Mouse (Mus musculus): ENCODE measurements around the gene Flvcr1. TPM values are rescaled to one million over a fixed set of nuclear protein-coding genes. Genes with fewer than 3 reads are reported as not detected.

The Flvcr1 gene
- total RNA-seq, 2 experiments from 2014 or later, result 11.5 to 13.8 TPM

DNA sequence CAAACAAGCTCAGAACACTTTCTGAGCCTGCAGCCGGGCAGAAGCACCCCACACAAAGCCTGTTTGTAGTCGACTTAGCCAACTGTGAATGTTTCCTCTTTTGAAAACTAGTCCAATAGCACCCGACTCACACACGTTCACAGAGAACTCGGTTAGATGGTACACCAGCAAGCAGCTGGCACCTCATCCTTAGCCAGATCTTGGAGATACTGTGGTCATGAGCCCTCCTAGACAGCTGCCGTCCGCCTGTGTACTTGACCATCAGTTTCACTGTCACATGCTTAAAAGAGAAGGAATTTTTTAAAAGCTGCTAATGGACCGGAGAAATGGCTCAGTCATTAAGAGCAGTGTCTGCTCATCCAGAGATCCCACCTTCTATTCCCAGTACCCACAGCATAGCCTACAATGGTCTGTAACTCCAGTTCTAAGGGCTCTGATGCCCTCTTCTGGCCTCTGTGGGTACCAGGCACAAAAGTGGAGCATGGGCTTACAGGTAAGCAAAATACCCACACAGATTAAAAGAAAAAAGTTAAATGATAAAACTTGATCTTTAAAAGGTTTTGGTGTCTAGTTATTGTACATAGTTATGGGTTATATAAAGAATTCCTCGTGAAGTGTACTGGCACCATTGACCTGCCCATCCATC, 36.4 kb downstream of the Flvcr1 start:
- DNase-seq (ENCODE audit: low spot score), result no peak

DNA sequence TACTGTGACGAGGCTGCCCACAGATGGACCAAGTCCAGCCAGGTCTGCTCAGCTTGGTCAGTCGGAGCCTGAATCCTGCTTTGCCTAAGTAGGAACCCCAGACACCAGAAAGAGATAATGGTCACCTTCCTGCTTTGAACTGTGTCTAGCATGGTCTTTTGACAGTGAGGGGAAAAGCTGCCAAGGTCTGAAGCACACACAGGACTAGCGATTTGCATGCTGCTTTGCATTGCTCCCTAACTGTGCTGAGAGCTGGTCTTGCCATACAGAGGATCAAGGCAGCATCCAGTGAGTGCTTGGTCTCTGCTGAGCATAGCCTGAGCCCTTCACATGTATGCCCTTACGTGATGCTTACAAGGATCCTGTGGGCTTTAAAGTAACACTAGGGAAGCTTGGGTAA, 44.5 kb downstream of the Flvcr1 start:
- DNase-seq (ENCODE audit: low spot score), result no peak

DNA sequence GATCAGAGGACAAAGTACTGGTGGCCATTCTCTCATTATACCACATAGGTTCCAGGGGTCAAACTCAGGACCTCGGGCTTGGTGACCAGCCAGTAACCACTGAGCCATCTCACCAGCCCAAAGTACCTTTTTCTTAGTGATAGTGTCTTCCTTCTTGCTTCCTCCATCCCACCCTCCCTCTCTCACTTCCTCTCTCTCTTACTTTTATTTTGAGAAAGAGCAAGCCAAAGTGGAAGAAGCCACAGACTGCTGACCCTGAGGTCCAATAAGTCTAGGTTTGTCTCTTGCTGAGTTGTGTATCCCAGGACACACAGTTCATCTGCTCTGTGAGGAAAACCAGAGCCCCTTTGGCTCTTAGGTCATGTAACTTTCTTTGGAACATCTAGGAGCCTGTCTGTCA, 45.5 kb downstream of the Flvcr1 start:
- DNase-seq (ENCODE audit: low spot score), result no peak

DNA sequence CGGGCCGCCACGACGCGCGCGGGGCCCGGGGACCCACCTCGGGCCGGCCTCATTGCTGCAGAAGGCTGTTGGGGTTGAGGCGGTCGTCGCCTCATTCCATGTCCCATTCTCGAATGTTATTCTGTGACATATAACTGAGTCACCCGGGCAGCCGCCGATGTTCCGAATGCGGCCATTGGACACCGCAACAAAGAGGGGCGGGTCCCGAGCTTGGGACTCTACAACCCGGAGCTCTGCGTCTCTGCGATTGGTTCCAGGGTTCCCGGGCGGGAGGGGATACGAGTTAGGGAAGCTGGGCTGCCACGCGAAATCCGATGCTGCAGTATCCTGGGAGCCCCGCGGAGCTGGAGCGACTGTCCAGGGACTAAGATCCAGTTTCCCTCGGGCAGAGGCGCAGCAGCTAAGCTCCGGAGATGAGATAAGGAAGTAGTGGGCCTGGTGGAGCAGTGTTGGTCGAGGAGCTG, 46.8 kb downstream of the Flvcr1 start, which contains the start of gene Vash2:
Gene Vash2, minus strand, starts transcription at position 197 of the 464 bp plus-strand sequence.
- peak; percentile 73 for DNase-seq (ENCODE audit: low spot score)

DNA sequence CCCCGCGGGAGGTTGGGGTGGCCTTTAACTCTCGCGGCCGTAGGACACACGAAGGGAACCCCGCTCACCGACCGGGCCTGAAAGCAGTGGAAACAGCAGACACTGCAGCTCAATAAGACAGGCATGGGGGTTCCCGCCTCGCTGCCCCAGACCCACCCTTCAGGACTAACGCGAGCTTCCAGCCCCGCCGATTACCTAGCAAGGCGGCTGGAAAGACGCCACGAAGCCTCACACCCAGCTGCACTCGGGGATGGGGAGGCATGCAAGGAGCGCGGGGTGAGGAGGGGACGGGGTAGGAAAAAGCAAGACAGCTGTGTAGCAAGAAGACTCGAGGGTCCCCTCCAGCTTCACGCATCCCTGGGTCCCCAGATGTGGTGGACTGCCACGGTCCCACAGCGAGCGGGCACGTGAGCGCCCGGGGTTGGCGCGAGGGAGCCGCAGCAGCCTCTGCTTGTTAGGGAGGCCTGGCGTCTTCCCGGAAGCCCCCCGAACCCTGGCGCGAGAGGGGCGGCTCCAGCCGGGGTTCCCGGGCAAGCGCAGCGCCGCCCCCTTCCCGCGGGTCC, 47.4 kb downstream of the Flvcr1 start:
- no peak for DNase-seq (ENCODE audit: low spot score)

DNA sequence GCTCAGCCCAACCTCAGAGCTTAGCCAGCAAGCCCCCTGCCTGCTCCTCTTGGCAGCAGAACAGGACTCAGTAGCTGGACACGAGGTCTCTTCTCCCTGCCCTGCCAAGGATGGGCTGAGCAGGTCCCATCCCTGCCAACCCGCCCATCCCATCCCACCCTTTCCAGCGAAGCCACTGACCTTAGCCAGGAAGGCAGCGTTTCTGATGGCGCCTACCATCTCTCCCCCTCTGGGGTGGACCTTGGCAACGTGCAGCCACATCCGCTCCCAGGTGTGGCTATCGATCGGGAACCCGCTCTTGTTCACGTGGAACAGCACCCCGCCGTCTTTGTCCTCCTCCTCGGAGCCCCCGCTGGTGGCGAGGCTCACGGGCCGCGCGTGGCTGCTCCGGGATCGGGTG, 48.0 kb downstream of the Flvcr1 start:
- no peak for DNase-seq (ENCODE audit: low spot score)

DNA sequence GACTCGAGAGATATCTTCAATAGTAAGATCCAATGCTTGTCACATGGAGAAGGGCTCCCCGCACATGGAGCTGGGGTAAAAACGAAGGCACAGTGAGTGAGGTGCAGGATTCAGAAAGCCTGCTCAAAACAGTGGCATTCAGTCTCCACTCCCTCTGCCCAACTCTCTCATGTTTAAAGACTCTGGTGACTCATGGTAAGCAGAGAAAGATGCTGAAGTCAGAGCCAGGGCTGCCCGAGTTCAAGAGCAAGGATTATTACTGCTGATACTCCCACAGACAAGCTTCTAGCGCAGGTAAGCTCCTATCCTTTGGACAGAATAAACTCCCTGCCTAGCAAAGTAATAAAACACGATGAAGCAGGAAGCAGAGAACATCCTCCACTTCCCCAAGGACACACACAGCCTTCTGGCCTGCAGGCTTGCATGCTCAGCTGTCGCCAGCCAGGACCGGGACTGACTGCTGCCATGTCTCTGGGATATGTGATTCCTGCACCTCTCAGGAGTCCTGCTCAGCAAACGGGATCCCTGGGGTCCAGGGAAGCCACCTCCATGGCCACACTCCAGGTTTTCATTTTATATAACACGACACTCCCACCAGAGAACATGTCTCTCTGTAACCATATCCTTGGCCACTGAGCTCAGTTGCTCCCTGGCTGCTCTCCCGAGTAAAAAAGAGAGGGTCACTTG, 48.9 kb downstream of the Flvcr1 start:
- DNase-seq (ENCODE audit: low spot score), result peak; percentile 34

DNA sequence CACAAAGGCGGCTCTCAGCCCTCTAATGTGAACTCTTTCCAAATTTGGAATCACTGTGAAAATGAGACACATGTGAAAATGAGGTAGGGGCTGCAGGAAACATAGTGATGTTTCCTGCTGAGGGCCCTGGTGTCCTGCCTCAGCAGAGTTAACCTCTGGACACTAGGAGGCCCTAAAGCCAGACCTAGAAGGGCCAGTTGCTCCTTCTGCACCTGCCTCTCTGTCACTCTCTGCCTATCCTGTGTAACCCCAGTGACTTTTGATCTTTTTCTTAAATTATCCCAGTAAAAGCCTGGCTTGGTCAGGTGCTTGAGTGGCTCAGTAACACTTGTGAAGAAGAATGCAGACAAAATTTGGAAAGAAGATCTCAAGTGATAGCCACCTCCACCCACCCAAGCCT, 51.1 kb downstream of the Flvcr1 start:
- DNase-seq (ENCODE audit: low spot score), result no peak

DNA sequence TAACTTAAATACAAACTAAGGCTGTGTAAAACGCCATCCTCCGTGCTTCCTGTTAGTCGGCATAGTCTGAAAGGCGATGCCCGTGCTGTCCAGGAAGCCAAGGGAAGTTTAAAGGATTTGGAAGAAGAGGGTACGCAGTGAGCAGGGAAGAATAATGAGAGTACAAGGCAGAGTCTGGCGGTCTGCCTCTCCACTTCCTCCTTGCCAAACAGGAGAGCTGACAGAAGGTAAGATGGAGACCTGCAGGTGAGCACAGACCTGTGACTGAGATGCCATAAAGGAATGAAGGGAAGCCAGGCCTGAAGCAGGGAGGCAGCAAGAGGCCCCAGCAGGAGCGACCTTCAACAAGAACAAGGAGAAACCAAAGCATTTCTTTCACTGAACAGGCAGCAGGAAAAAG, 51.8 kb downstream of the Flvcr1 start:
- DNase-seq (ENCODE audit: low spot score), result no peak

DNA sequence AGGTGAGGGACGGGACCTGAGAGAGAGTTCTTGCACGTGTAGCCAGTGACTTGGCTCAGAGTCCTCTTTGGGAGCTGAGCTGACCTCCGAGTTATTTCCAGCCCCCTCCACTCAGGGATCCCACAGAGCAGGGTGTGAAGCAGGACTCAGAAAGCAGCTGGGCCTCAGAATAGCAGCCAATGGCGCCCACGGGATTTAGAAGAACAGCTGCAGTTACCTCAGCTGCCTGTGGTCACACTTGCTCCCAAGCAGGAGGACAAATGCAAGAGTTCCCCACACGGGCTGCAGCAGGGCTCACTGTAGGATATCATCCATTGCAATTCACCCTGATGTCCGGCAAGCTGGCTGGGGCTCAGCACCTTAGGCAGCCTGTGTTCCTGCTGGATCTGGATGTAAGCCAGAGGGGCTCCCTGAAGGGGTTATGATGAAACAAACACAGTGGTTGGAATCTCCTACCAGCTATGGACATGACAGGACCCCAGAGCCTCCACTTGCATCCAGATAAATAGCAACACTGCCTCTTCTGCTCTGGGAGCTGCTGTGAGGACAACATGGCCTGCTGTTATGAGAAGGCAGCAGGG, 53.3 kb downstream of the Flvcr1 start:
- DNase-seq (ENCODE audit: low spot score), result peak; percentile 64

DNA sequence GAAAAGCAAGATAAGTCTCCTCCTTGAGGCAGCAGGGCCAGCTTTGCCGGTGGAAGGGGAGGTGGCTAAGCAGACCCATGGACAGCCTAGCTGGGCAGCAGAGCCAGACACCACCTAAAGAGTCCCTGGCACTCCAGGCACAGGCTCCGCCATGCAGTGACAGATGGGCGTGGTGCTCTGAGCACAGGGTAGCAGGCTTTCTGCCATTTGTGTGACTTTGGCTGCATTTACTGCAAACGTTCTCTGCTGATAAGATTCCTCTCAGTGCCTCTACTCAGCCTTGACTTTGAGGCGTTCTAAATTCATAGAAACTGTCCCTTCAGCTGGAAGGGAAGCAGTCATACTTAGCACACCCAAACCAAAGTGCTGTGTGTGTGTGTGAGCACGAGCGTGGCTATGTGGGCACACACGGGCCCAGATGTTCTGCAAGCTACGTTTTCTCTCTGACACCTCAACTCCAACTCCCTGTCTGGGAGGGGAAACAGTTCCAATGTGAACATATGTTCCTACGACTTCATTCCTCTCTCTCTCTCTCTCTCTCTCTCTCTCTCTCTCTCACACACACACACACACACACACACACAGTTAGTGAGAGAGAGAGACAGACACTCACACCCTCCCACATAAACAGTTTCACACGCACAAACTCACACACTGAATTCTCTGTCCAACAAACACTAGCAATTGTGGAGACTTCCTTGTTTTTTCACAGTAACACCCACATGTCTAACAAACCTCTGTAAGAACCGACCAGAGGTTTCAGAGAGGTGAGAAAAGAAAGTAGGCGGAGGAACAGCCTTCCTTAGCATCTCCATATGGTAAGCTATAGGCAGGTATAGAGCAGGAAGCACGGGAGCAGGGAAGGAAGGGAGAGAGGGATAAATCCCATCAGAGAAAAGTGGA, 54.0 kb downstream of the Flvcr1 start:
- no peak for DNase-seq (ENCODE audit: low spot score)

DNA sequence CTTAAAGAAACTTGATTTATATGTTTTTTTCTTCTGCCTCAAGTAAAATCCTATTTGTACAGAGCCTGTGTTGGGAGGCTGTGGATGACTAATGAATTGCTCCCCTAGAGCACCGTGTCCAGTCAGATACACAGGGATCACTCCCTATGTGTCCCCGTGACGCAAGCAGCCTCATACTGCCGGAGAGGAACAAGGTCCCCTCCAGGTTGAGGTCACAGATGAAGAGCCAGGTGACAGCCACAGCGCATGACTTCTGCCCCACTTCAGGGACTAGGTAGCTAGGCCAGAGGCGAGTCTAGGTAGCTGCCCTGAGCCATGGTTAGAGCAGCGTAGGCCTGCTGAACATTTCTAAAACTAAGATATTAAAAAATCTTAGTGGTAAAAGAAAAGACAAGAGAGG, 57.9 kb downstream of the Flvcr1 start:
- no peak for DNase-seq (ENCODE audit: low spot score)

DNA sequence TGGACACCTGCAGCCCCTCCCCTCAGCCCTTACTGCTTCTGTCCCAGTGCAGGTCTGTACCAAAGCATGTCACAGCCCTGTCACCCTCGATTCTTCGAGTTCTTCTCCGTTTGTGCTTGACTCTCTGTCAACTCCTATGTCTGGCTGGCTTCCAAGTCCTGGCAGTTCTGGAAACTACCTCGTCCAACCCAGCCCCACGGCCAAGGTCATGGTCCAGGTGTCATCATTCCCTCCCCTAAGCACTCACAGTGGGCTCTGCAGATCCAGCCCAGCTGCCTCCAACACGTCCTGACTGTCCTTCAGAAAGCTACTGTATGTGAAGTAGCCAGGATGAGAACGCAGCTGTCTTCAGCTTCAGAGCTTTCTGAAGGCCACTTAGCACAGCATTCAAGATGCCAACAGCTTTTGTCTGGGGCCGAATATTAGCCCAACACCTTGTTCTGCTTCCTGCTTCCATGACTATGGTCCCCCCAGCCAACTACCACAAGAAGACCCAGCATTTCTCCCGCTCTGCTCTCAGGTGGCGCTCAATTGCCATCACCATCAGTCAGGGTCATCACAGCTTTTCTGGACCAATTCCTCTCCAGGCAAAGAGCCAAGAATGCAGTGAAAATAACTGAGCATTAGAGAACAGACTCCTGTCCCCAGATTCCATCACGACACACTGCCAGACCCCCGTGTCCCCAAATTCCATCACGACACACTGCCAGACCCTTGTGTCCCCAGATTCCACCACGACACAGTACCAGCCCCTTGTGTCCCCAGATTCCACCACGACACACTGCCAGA, 60.8 kb downstream of the Flvcr1 start:
- no peak for DNase-seq (ENCODE audit: low spot score)

DNA sequence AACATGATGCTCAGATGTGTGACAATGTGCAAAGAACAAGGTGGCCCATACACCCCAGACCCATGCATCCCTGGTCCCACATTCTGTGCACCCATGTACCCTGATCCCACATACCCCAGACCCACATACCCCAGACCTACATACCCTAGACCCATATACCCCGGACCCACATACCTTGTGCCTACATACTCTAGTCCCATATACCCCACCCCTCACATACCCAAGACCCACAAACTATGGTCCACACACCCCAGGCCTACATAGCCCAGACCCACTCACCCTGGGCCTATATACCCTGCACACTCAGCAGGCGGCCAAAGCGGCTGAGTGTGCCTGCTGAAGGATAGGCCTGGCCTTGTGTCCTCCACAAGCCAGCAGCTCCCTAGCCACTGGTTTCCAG, 63.2 kb downstream of the Flvcr1 start:
- no peak for DNase-seq (ENCODE audit: low spot score)

DNA sequence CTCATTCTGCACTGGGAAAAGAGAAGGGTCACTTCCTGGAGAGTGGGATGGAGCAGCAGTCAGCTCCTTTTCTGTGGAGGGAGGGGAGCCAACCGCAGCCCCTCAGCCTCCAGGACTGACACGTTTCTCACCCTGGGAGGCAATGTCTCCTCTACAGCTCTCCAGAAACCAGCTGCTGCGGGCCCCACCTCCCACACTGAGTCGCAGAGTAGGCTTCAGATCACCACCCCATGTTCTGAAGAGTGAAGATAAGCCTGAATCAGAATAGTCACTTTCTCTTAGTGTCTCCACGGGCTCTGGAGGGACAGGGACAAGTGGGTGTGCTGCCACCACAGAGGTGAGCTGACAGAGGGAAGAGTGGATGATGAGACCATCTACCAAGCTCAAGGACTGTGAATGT, 67.1 kb downstream of the Flvcr1 start:
- DNase-seq (ENCODE audit: low spot score), result no peak

Other genes with a start within 250 kb of the Flvcr1 start
- gene Rps6kc1, start 114.4 kb downstream of the Flvcr1 start, total RNA-seq (2021), result 10 to 100 TPM; 18.2 to 18.7 TPM
- gene Angel2, start 101.0 kb downstream of the Flvcr1 start, total RNA-seq (2021), result 10 to 100 TPM; 26.4 to 30.1 TPM
- gene Vash2, start 46.9 kb downstream of the Flvcr1 start, total RNA-seq (2021), result under 1 TPM; 0.25 to 0.71 TPM
- not detected for gene Spata45, start 10.5 kb upstream of the Flvcr1 start, total RNA-seq (2021)
- gene Tatdn3, start 36.8 kb upstream of the Flvcr1 start, total RNA-seq (2021), result 10 to 100 TPM; 12.3 to 13.5 TPM
- under 1 TPM; 0.17 to 0.18 TPM for gene Nsl1, start 36.9 kb upstream of the Flvcr1 start, total RNA-seq (2021)
- not detected for gene Batf3, start 71.7 kb upstream of the Flvcr1 start, total RNA-seq (2021)
- gene Fam71a, start 138.7 kb upstream of the Flvcr1 start, total RNA-seq (2021), result not detected
- 100 to 1,000 TPM in 1 of 2 experiments, 10 to 100 TPM in 1; 14.7 to 163 TPM for gene Atf3, start 191.9 kb upstream of the Flvcr1 start, total RNA-seq (2021)